Mouse (Mus musculus) heart, adult 9 months (tissue): ENCODE data around the gene Rps27a.

Source experiments
- DNase-seq, 2 experiments: peaks; one replicate each; pipeline ENCODE4 v3.0.0; 2022; ENCODE audit warnings: low spot score in 2 of 2

The Rps27a gene

DNA sequence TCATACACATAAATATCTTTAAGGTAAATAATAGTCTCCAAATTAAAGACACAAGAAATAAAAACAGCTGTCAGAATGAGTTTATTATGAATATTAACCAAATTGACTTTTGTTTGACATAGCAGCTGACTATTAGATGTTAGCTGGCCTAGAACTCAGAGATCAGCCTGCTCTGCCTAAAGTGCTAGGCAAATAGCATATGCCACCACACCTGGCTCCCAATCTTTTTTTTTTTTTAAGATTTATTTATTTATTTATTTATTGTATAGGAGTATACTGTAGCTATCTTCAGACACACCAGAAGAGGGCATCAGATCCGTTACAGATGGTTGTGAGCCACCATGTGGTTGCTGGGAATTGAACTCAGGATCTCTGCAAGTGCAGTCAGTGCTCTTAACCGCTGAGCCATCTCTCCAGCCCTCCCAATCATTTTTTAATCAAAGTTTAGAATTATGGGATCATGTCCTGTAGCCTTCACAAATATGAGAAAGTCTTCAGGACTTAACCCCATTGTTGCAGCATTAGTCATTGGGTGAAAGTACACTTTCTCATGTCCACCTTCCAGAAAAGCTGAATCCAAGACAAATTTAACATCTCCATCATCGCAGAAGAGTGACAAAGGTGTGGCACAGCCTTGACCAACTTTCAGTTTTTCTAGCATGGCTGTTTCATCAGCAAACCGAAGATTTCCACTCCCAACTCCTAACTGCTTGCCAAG is 34.9 kb downstream of the Rps27a start:
- DNase-seq, result no peak

DNA sequence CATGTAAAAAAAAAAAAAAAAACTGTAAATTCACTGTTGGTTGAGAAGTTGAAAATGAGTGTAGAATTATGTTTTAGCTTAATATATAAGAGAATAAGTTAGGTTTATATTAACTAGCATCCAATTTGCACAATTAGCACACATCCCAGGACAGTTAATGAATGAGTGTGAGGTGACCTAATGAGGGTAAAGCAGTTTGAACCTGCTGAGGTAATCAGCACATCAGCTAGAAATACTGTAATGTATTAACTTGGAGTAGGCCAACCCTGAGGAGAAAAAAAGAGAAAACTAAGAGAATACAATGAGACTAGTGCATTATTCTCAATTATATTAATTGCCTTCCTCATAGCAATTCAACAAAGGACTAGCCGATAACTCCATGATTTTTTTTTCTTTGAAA is 38.5 kb downstream of the Rps27a start:
- no peak for DNase-seq

GRCm38 (mm10) chr11:29504899-29505625 is 42.8 kb downstream of the Rps27a start:
- no peak for DNase-seq

GRCm38 (mm10) chr11:29503948-29504893 is 43.7 kb downstream of the Rps27a start:
- DNase-seq, result no peak

- no peak for DNase-seq
Observed at GRCm38 (mm10) chr11:29496962-29497361, 50.9 kb downstream of the Rps27a start.
